Mouse (Mus musculus) cerebellum, adult 9-10 months (tissue): ENCODE measurements at regions not wholly inside any gene's neighbourhood (a gene's known extent, or its start where the extent isn't known, plus 50 kb on each side); places are given as distances from the start of the nearest gene placed in this dataset.

ENCODE experiments used
- DNase-seq: peaks from one replicate; pipeline ENCODE4 v3.0.0; 2022

GRCm38 (mm10) chr19:60408436-60408835, 59.7 kb downstream of the Prlhr start:
- no peak for DNase-seq

- no peak for DNase-seq
Measured at GRCm38 (mm10) chr19:60399425-60399824, 68.7 kb downstream of the Prlhr start.

- DNase-seq, result no peak
Measured at GRCm38 (mm10) chr19:60397666-60398065, 70.4 kb downstream of the Prlhr start.

- no peak for DNase-seq
Measured at GRCm38 (mm10) chr19:60396604-60397003, 71.5 kb downstream of the Prlhr start.

GRCm38 (mm10) chr19:60386563-60387241, 81.4 kb downstream of the Prlhr start:
- DNase-seq, result no peak

- DNase-seq, result no peak
Measured at GRCm38 (mm10) chr19:60384721-60385120, 83.4 kb downstream of the Prlhr start.

- DNase-seq, result no peak
Measured at GRCm38 (mm10) chr19:60382661-60383060, 85.4 kb downstream of the Prlhr start.

GRCm38 (mm10) chr19:60379030-60379605, 89.0 kb downstream of the Prlhr start:
- no peak for DNase-seq

GRCm38 (mm10) chr19:60363988-60364599, 104.0 kb downstream of the Prlhr start:
- DNase-seq, result no peak

- DNase-seq, result no peak
Measured at GRCm38 (mm10) chr19:60344911-60345310, 118.4 kb upstream of the Fam204a start.

- peak; percentile 26 for DNase-seq
Measured at GRCm38 (mm10) chr19:60341485-60341884, 115.0 kb upstream of the Fam204a start.

GRCm38 (mm10) chr19:60340234-60340633, 113.7 kb upstream of the Fam204a start:
- DNase-seq, result no peak

- no peak for DNase-seq
Measured at GRCm38 (mm10) chr19:60334521-60334920, 108.0 kb upstream of the Fam204a start.

- no peak for DNase-seq
Measured at GRCm38 (mm10) chr19:60328295-60328694, 101.8 kb upstream of the Fam204a start.

GRCm38 (mm10) chr19:60325612-60326011, 99.1 kb upstream of the Fam204a start:
- no peak for DNase-seq

GRCm38 (mm10) chr19:60325112-60325511, 98.6 kb upstream of the Fam204a start:
- DNase-seq, result no peak

GRCm38 (mm10) chr19:60310591-60310990, 84.1 kb upstream of the Fam204a start:
- DNase-seq, result peak; percentile 44

GRCm38 (mm10) chr19:60302371-60302770, 75.9 kb upstream of the Fam204a start:
- DNase-seq, result no peak

- DNase-seq, result no peak
Measured at GRCm38 (mm10) chr19:60300891-60301290, 74.4 kb upstream of the Fam204a start.

GRCm38 (mm10) chr19:60290244-60290643, 63.7 kb upstream of the Fam204a start:
- DNase-seq, result no peak

- no peak for DNase-seq
Measured at GRCm38 (mm10) chr19:60286810-60287396, 60.4 kb upstream of the Fam204a start.

- DNase-seq, result no peak
Measured at GRCm38 (mm10) chr19:60284901-60285300, 58.4 kb upstream of the Fam204a start.
